Mouse (Mus musculus): Measurements from ENCODE around the gene Gramd1b. TPM values are rescaled to one million over a fixed set of nuclear protein-coding genes. Genes with fewer than 3 reads are reported as not detected.

Gene Gramd1b
- polyA plus RNA-seq, 1 experiment, result 188 TPM

DNA sequence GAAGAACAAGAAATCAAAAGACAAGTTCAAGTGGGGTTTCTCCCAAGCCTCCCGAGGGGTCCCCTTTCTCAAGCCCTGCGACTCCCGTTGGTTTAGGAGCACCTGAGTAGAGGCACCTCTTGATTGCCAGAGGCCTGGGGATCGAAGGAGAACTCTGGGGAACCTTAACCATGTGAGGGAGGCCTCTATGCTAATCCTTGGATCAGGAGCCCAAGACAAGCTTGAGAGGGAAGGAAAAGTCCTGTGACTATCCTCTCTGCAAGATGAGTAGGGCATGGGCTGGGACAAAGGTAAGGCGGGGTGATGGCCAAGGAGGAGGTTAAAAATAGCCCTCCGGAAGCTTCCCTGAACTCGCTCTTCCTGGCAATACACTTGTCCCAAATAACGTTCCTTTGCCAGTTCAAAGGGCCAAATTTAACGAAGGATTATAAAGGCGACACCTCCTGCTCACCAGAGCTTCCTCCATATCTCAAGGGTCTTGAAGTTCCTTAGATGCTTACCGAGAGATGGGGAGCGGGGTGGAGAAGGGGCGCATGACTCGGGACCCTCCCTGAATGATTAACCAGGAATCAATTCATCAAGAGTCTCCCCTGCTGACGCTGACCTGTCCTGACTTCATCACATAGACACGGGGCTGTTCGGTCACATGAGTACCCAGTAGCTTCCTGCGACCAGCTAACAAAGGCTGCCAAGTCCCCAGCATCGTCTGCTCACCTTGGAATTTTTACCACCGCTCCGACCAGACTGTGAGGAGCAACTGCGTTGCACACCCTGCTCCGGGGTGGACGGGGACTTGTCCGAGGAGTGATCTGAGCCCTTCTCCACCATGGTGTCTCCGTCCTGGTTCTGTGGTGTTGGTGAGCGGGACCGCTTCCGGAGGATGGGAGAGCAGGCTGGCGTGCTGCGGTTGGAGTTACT lies 198.2 kb downstream of the Gramd1b start:
- 16% methylated on average over 31 of the region's 31 CpGs for WGBS

DNA sequence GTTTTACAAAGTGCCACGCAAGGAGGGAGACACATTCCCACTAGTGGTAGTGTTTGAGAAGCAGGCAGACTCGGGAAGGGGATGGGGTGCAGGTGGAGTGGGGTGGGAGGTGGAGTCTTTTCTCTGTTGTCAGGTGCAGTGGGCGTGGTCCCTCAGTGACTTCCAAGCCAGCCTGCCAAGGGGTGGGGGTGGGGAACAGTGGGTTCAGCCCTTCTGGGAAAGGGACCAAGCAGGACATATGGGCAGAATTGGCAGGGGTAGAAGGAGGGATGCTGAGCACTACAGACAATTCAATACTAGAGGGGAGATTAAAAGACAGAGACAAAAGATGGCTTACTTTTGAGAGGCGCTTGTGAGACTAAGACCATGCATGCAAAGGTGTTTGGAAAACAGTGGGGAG lies 198.9 kb downstream of the Gramd1b start:
- H3K27me3 ChIP-seq (ENCODE audit: control insufficient read depth, insufficient read depth, low read length), result no peaks in the 10 kb centered on the region
- peak; percentile 93 to 97 for DNase-seq
- no peak for TF ChIP-seq POLR2A (IDR thresholded peaks at IDR 0.05; ENCODE audit: borderline replicate concordance, insufficient read depth, low read length)
- TF ChIP-seq CTCF (IDR thresholded peaks at IDR 0.05; ENCODE audit: borderline replicate concordance, insufficient read depth, low read depth, low read length), result 0 out of 2 replicates have a peak, but pooled peaks have one; percentile 8
- H3K4me3 ChIP-seq (replicated peaks; ENCODE audit: insufficient read depth, low read depth, low read length), result peak overlapping the region; percentile 35
- peak overlapping the region; percentile 84 for H3K27ac ChIP-seq (ENCODE audit: insufficient read depth, low read length)
- WGBS, result 10% methylated on average over 4 of the region's 4 CpGs
- peaks cover 55% of the 10 kb centered on the region for H3K4me1 ChIP-seq (ENCODE audit: control insufficient read depth, insufficient read depth, low read length)

More for the DNA sequence above, 198.2 kb downstream of the Gramd1b start:
- Histone ChIP-seq H3K27ac (ENCODE audit: insufficient read depth, low read length) (peak overlapping the region; percentile 84), H3K4me3 (replicated peaks; ENCODE audit: insufficient read depth, low read depth, low read length) (peak overlapping the region; percentile 39), H3K4me1 (ENCODE audit: control insufficient read depth, insufficient read depth, low read length) (peaks cover 56% of the 10 kb centered on the region), H3K27me3 (ENCODE audit: control insufficient read depth, insufficient read depth, low read length) (no peaks in the 10 kb centered on the region)
- DNase-seq, result peak; percentile 77 to 79
- TF ChIP-seq CTCF (IDR thresholded peaks at IDR 0.05; ENCODE audit: borderline replicate concordance, insufficient read depth, low read depth, low read length) (no peak), POLR2A (IDR thresholded peaks at IDR 0.05; ENCODE audit: borderline replicate concordance, insufficient read depth, low read length) (0 out of 2 replicates have a peak, but pooled peaks have one; percentile 16)

GRCm38 (mm10) chr9:40331411-40332286 lies 199.5 kb downstream of the Gramd1b start:
- DNase-seq, result peak; percentile 54 to 60
- Histone ChIP-seq H3K4me3 (replicated peaks; ENCODE audit: insufficient read depth, low read depth, low read length) (peak overlapping the region; percentile 35), H3K4me1 (ENCODE audit: control insufficient read depth, insufficient read depth, low read length) (peaks cover 54% of the 10 kb centered on the region), H3K27me3 (ENCODE audit: control insufficient read depth, insufficient read depth, low read length) (no peaks in the 10 kb centered on the region), H3K27ac (ENCODE audit: insufficient read depth, low read length) (peak overlapping the region; percentile 55)
- TF ChIP-seq CTCF (IDR thresholded peaks at IDR 0.05; ENCODE audit: borderline replicate concordance, insufficient read depth, low read depth, low read length) (no peak), POLR2A (IDR thresholded peaks at IDR 0.05; ENCODE audit: borderline replicate concordance, insufficient read depth, low read length) (no peak)
- 18% methylated on average over 15 of the region's 15 CpGs for WGBS

- Histone ChIP-seq H3K27me3 (ENCODE audit: control insufficient read depth, insufficient read depth, low read length) (no peaks in the 10 kb centered on the region), H3K4me1 (ENCODE audit: control insufficient read depth, insufficient read depth, low read length) (peaks cover 55% of the 10 kb centered on the region), H3K27ac (ENCODE audit: insufficient read depth, low read length) (peak overlapping the region; percentile 55), H3K4me3 (replicated peaks; ENCODE audit: insufficient read depth, low read depth, low read length) (no peak overlapping the region)
- TF ChIP-seq POLR2A (IDR thresholded peaks at IDR 0.05; ENCODE audit: borderline replicate concordance, insufficient read depth, low read length) (no peak), CTCF (IDR thresholded peaks at IDR 0.05; ENCODE audit: borderline replicate concordance, insufficient read depth, low read depth, low read length) (peak; percentile 99)
- 37% methylated on average over 19 of the region's 19 CpGs for WGBS
- DNase-seq, result peak; percentile 95 to 96
Observed at GRCm38 (mm10) chr9:40330609-40331382, 200.4 kb downstream of the Gramd1b start.

- 25% methylated on average over 7 of the region's 7 CpGs for WGBS
- Histone ChIP-seq H3K27me3 (ENCODE audit: control insufficient read depth, insufficient read depth, low read length) (no peaks in the 10 kb centered on the region), H3K4me1 (ENCODE audit: control insufficient read depth, insufficient read depth, low read length) (peaks cover 47% of the 10 kb centered on the region), H3K27ac (ENCODE audit: insufficient read depth, low read length) (no peak overlapping the region), H3K4me3 (replicated peaks; ENCODE audit: insufficient read depth, low read depth, low read length) (no peak overlapping the region)
- TF ChIP-seq POLR2A (IDR thresholded peaks at IDR 0.05; ENCODE audit: borderline replicate concordance, insufficient read depth, low read length), result no peak
- no peak for TF ChIP-seq CTCF (IDR thresholded peaks at IDR 0.05; ENCODE audit: borderline replicate concordance, insufficient read depth, low read depth, low read length)
- no peak for DNase-seq
Observed at GRCm38 (mm10) chr9:40326260-40326915, 204.8 kb downstream of the Gramd1b start.

GRCm38 (mm10) chr9:40324826-40325225 lies 206.4 kb downstream of the Gramd1b start:
- Histone ChIP-seq H3K4me3 (replicated peaks; ENCODE audit: insufficient read depth, low read depth, low read length) (no peak overlapping the region), H3K4me1 (ENCODE audit: control insufficient read depth, insufficient read depth, low read length) (peaks cover 55% of the 10 kb centered on the region), H3K27ac (ENCODE audit: insufficient read depth, low read length) (no peak overlapping the region), H3K27me3 (ENCODE audit: control insufficient read depth, insufficient read depth, low read length) (no peaks in the 10 kb centered on the region)
- WGBS, result 70% methylated on average over 6 of the region's 6 CpGs
- no peak for DNase-seq
- TF ChIP-seq POLR2A (IDR thresholded peaks at IDR 0.05; ENCODE audit: borderline replicate concordance, insufficient read depth, low read length), result no peak
- TF ChIP-seq CTCF (IDR thresholded peaks at IDR 0.05; ENCODE audit: borderline replicate concordance, insufficient read depth, low read depth, low read length), result no peak
